Mouse (Mus musculus) spleen, adult 2 months (tissue): Measurements from ENCODE around the gene Fam71d. TPM values are rescaled to one million over a fixed set of nuclear protein-coding genes. Genes with fewer than 3 reads are reported as not detected.

Experiments
- DNase-seq, 2 experiments: peaks; one replicate each; pipeline versions ENCODE4 v3.0.0 to v3.0.0-alpha.2; 2012 to 2021; ENCODE audit warnings: low spot score in 2 of 2, low read depth in 1 of 2
- H3K27ac ChIP-seq: fragments of 200-500 bp; 2 replicates; pipeline ENCODE4 v1.5.1; 2012; ENCODE audit warnings: low read length, inconsistent platforms; ENCODE audit not compliant: insufficient read depth
- H3K27me3 ChIP-seq: fragments of 200-500 bp; 2 replicates; pipeline ENCODE4 v1.6.1; 2012; ENCODE audit warnings: mild to moderate bottlenecking, moderate library complexity, low read length, inconsistent platforms; ENCODE audit not compliant: control insufficient read depth, insufficient read depth
- H3K36me3 ChIP-seq: fragments of 200-500 bp; 2 replicates; pipeline ENCODE4 v1.6.1; 2012; ENCODE audit warnings: mild to moderate bottlenecking, low read length, inconsistent platforms; ENCODE audit not compliant: control insufficient read depth, insufficient read depth
- H3K4me1 ChIP-seq: fragments of 200-500 bp; 2 replicates; pipeline ENCODE4 v1.6.1; 2011; ENCODE audit warnings: inconsistent platforms; ENCODE audit not compliant: control insufficient read depth, insufficient read depth, insufficient read length
- H3K4me3 ChIP-seq: fragments of 200-500 bp; 2 replicates; pipeline ENCODE4 v1.5.1; 2011; ENCODE audit warnings: mild to moderate bottlenecking, inconsistent platforms; ENCODE audit not compliant: insufficient read depth, insufficient read length; ENCODE audit errors: extremely low read depth
- CTCF ChIP-seq: fragments of 200-500 bp; IDR thresholded peaks from 2 replicates; pipeline ENCODE4 v1.5.1; 2011; ENCODE audit warnings: mild to moderate bottlenecking, inconsistent platforms; ENCODE audit not compliant: insufficient read depth, insufficient read length, insufficient replicate concordance; ENCODE audit errors: extremely low read depth
- POLR2A ChIP-seq: fragments of 200-500 bp; IDR thresholded peaks from 2 replicates; pipeline ENCODE4 v1.6.1; 2011; ENCODE audit warnings: low read depth, low read length, inconsistent platforms
- WGBS: fragments of 180-500 bp; shearing (Covaris S2); methylation state at CpG from one replicate; pipeline ENCODE4 v1.1.7; 2018; 5-methylcytosine and 5-hydroxymethylcytosine counted together
- polyA plus RNA-seq: library from polyadenylated mRNA; depleted of rRNA; stranded (reverse); fragments of >200 nt; gene quantifications from 2 replicates; pipeline ENCODE4 v1.2.3, GENCODE M21; 2012; rRNA removed

Gene Fam71d
- polyA plus RNA-seq: not detected in 2 replicates

DNA sequence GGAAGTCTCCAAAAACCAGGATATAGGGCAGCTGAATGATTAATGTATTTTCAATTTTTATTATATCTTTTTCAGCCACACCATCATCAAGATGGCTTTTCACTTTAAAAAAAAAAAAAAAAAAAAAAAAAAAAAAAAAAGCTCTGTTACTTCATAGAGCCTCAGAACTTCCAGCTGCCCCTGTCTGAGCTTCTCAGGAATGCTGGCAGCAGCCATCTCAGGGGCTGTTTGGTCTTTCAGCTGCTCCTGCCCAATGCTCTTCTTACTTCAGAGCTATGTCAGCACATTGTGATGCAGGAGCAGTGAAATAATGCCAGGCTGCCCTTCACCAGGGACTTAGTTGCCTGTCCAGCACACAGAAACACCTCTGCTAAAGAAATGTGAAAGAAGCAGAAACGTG lies at the start of gene Fam71d:
Gene Fam71d, plus strand, starts transcription at position 211 of the 400 bp plus-strand sequence.
- Histone ChIP-seq H3K27ac (no peak within 1 kb of the TSS), H3K27me3 (no peaks in the 10 kb centered on the region), H3K36me3 (no peaks in the 10 kb centered on the region), H3K4me3 (no peak within 1 kb of the TSS), H3K4me1 (no peaks in the 10 kb centered on the region)
- DNase-seq: no peak
- WGBS: 78% methylated on average over 1 of the region's 1 CpGs
- TF ChIP-seq POLR2A: no peak
- TF ChIP-seq CTCF: no peak

DNA sequence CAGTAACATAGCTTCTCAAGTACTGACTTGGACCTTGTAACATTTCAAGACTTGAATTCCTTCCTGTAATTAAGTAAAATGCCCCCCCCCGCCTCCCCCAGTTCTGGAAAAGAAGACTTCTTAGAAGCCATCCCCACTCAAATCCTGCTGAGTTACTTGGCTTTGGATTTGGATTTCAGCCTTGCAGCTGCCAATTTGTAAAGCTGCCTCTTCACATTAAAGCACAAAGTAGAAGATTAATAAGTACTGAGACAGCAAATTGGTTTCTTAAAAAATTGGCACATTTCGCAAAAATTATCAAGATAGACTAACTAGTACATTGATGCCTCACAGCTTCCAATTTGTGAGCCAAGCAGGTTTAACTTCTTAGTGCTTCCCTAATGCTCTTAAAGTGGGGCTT lies 47.6 kb upstream of the Fam71d start:
- 89% methylated on average over 2 of the region's 2 CpGs for WGBS
- no peak overlapping the region for H3K27ac ChIP-seq
- TF ChIP-seq POLR2A: no peak
- no peak for TF ChIP-seq CTCF
- no peaks in the 10 kb centered on the region for H3K4me1 ChIP-seq
- H3K4me3 ChIP-seq: no peak overlapping the region
- no peaks in the 10 kb centered on the region for H3K36me3 ChIP-seq
- no peak for DNase-seq
- H3K27me3 ChIP-seq: no peaks in the 10 kb centered on the region

DNA sequence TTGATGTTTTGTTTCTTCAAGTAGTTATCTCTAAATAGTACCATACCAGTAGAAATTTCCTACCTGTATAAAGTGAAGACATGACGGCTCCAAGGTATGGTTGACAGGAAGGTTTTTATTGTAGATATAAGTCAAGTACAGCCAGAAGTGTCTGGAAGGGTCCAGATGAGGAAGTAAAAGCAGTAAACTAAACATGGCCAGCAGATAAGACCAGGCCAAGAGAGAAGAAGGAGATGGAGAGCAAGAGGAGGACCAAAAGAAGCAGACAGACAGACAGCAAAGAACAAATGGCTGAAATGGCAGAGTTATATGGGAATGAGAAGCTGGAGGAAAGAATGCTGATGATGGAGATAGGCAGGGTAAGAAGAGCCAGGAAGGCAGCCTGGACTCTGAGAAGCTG lies 46.1 kb upstream of the Fam71d start:
- no peak for TF ChIP-seq CTCF
- TF ChIP-seq POLR2A: no peak
- no peaks in the 10 kb centered on the region for H3K36me3 ChIP-seq
- H3K27me3 ChIP-seq: no peaks in the 10 kb centered on the region
- no peak overlapping the region for H3K27ac ChIP-seq
- 92% methylated on average over 1 of the region's 1 CpGs for WGBS
- no peak for DNase-seq
- no peak overlapping the region for H3K4me3 ChIP-seq
- H3K4me1 ChIP-seq: no peaks in the 10 kb centered on the region

DNA sequence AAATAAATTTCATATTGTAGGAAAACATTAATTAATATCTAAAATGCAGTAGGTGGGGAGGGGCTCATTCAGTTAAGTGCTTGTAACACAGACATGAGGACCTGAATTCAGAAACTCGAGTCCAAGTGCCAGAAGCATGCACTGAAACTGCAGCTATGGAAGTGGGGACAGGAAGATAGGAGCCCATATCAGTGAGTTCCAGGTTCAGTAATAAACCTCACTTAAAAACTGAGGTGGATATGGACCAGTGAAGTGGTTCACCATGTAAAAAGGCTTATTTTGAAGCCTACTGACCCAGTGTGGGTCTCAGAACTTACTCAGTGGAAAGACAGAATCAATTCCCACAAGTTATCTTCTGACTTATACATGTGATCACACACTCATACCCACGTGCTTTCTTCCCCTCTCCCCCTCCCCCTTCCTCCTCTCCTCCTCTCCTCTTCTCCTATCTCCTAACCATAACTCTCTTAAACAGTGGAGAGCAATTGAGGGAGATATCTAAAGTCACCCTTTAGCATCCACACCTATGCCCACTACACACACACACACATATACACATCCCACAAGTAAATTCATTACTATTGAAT lies 31.5 kb upstream of the Fam71d start:
- no peak for DNase-seq
- TF ChIP-seq CTCF: no peak
- TF ChIP-seq POLR2A: no peak
- Histone ChIP-seq H3K27ac (no peak overlapping the region), H3K4me3 (no peak overlapping the region), H3K36me3 (0 out of 2 replicates have a peak, but pooled peaks cover 1% of the 10 kb centered on the region), H3K4me1 (no peaks in the 10 kb centered on the region), H3K27me3 (no peaks in the 10 kb centered on the region)
- 55% methylated on average over 2 of the region's 2 CpGs for WGBS

DNA sequence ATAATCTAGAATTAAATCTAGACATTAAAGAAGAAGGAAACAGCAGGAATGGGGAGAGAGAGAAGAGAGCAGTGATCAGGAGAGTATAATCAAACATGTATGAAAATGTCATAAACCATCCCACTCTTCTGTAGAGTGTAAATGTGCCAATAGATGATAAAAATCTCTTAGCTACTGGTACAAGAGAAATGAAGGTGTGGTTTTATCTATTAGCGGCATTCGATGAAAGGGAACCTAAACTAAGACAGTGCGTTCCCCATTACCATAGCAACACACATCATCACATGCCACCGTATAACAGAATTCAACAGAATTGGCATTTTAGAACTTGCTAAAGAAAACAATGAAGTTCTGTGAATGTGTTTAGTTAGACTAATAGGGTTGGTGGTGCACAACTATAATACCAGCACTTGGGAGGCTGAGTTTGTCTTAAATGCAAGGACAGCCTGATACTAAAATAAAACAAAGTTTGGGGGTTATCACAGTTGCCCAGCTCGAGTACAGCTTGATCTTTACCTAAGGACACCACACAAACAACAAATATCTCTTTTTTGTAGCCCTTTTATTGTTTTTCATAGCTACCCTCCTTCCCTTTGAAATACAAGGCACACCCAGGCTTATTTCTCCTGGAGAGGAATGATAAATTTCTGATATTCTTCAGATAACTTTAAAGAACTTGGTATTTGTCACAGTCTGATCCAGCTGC lies 13.1 kb upstream of the Fam71d start:
- TF ChIP-seq POLR2A: no peak
- TF ChIP-seq CTCF: no peak
- Histone ChIP-seq H3K27me3 (no peaks in the 10 kb centered on the region), H3K4me1 (no peaks in the 10 kb centered on the region), H3K36me3 (no peaks in the 10 kb centered on the region), H3K27ac (no peak overlapping the region), H3K4me3 (no peak overlapping the region)
- 89% methylated on average over 5 of the region's 5 CpGs for WGBS
- DNase-seq: no peak

DNA sequence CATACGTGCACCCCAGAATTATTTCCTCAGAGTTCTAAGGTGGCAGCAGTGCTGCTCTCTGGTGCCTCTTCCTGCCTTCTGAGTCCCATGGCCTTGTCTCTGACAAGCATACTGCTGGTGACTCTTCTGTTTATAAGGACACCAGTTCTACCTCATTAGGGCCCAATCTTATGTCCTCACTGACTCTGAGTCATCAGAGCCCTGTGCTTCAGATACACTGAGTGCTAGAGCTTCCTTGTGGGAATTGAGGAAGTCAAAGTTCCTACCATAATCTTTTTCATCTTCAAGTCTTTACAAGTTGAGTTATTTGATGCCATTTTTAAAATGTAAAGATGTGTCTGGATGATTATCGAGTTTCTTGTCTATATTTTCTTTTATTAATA lies 12.5 kb upstream of the Fam71d start:
- WGBS: 94% methylated on average over 2 of the region's 2 CpGs
- Histone ChIP-seq H3K36me3 (no peaks in the 10 kb centered on the region), H3K4me3 (no peak overlapping the region; the same call in 1 of the 2 replicates), H3K27ac (no peak overlapping the region), H3K27me3 (no peaks in the 10 kb centered on the region), H3K4me1 (no peaks in the 10 kb centered on the region)
- TF ChIP-seq CTCF (no peak), POLR2A (no peak)
- no peak for DNase-seq

DNA sequence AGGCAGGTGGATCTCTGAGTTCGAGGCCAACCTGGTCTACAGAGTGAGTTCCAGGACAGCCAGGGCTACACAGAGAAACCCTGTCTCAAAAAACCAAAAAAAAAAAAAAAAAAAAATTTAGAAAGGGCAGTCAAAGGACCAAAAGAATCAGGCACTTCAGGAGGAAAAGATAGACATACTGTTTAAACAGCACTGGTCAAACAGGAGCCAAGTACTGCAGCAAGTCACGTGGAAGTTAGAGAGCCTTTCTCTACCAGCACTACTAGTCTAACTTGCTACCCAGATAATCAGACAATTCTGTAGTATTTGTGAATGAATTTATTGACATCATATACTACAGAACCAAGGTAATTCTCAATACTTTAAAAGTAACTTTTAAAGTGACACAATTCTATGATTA lies 10.3 kb upstream of the Fam71d start:
- no peak for DNase-seq
- Histone ChIP-seq H3K27me3 (no peaks in the 10 kb centered on the region), H3K4me3 (no peak overlapping the region), H3K36me3 (no peaks in the 10 kb centered on the region), H3K27ac (no peak overlapping the region), H3K4me1 (no peaks in the 10 kb centered on the region)
- 93% methylated on average over 2 of the region's 2 CpGs for WGBS
- no peak for TF ChIP-seq CTCF
- TF ChIP-seq POLR2A: no peak
